Mouse (Mus musculus) brain, embryonic 14.5 days (tissue): ENCODE measurements at regions not wholly inside any gene's neighbourhood (a gene's known extent, or its start where the extent isn't known, plus 50 kb on each side); places are given as distances from the start of the nearest gene placed in this dataset.
"Not testable (repeated sequence)": the region's sequence is repeated elsewhere in the genome, so short reads cannot be mapped to it uniquely, and the experiment has no call there.

Experiments used
- DNase-seq: peaks from one replicate; pipeline ENCODE4 v3.0.0-alpha.2; 2011; ENCODE audit warnings: low read depth
- CTCF ChIP-seq: fragments of 200-500 bp; IDR thresholded peaks from 2 replicates; pipeline ENCODE4 v1.5.1; 2012; ENCODE audit warnings: inconsistent platforms, mild to moderate bottlenecking, moderate library complexity, borderline replicate concordance; ENCODE audit not compliant: insufficient read depth, insufficient read length; ENCODE audit errors: extremely low read depth
- POLR2A ChIP-seq: fragments of 200-500 bp; IDR thresholded peaks from 2 replicates; pipeline ENCODE4 v1.6.1; 2012; ENCODE audit warnings: mild to moderate bottlenecking, inconsistent platforms, borderline replicate concordance; ENCODE audit not compliant: poor library complexity, insufficient read depth, insufficient read length, severe bottlenecking; ENCODE audit errors: extremely low read depth

DNA sequence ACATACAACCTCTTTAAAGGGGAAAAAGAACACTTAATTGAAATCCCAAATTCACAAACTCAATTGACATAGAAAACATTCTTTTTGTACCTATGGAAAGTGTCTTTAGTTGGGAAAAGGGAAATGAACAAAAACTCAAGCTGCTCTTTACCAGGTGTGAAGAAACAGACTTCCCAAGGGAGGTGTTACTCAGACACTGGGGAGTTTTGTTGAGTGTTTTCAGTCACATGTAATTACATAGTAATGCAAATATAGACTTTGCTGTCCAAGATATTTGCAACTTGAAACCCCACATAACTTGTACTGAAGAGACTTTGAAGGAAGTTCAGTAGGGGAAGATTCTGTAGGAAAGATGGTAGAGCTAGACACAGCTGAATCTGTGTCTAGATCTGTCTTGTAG is 547.7 kb upstream of the Zfp960 start:
- no peak for DNase-seq
- no peak for TF ChIP-seq POLR2A
- no peak for TF ChIP-seq CTCF

- TF ChIP-seq CTCF (no peak), POLR2A (no peak)
These were observed 570.0 kb upstream of the Zfp960 start for GRCm38 (mm10) chr17:16493951-16494350.

DNA sequence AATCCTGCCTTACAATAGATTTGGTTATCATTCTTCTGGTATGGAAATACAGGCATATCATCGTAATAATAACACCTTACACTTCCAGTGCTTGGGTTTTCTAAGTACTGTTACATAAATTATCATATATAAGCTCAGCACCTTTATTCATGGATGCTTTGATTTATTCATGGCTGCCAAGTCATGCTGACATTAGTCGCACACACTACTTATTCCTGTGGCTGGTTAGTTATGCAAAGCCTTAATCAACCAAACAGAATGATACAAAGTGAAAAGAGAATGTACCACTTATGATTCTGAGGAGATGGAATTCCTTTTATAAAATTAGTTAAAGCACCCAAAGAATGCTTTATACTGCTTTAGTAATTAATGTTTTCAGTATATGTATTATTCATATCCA is 570.4 kb upstream of the Zfp960 start:
- peak; percentile 79 for DNase-seq
- no peak for TF ChIP-seq POLR2A
- no peak for TF ChIP-seq CTCF

More at GRCm38 (mm10) chr17:16493951-16494350, 570.0 kb upstream of the Zfp960 start:
- peak; percentile 18 for DNase-seq

DNA sequence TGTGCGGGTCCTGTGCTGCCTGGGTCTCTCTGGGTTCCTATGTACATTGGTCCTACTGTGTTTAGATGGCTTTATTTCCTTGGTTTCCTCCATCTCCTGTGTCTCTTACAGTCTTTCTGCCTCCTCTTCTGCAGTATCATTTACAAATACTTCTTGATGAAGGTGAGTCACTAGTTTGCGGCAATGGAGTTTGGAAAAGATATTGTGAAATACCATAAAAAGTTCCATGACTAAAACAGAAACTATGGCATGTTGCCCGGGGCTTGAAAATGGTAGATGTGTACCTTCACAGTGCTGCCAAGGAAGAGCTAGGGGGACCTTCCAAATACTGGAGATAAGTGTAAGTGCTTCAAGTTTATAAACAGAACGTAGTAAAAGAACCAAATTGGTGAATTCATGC is 571.4 kb upstream of the Zfp960 start:
- DNase-seq: no peak
- TF ChIP-seq POLR2A (no peak), CTCF (no peak)

DNA sequence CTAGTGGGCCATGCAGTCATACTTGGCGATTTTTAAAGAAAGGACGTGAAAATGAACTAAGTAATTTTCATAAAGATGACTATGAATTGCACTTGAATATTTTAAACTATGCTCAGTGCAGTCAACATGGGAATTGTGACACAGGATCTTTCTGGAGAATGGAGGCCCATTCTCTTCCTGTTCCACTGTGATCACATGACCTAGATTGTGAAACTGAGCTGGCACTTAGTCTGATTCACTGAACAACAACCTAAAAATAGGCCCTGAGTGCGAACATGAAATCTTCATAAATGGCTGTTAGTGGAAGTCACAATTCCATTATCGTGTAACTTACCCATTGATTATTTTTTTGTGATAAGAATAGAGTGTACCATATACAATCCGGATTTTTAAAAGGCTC is 577.6 kb upstream of the Zfp960 start:
- no peak for DNase-seq
- no peak for TF ChIP-seq CTCF
- no peak for TF ChIP-seq POLR2A

- no peak for DNase-seq
- no peak for TF ChIP-seq CTCF
- no peak for TF ChIP-seq POLR2A
These were observed 579.9 kb upstream of the Zfp960 start for GRCm38 (mm10) chr17:16483976-16484375.

DNA sequence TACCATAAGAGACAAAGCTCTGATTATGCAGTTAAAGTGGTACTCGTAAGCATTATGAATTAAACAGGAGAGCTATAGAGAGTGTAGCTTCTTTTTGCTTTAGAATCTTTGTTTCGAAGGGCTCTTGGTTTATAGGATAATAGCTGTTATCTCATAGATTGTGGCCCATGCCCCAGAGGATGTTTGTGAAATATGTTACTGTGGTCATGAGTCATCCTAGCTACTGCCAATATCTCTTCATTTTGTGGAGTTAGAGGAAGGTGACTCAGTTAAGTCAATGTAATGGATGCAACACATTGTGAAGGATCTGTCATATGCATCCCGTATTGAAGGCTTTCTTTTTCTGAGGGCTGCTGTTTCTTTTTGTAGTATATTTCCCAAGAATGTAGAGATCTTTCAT is 582.2 kb upstream of the Zfp960 start:
- DNase-seq: no peak
- TF ChIP-seq POLR2A (no peak), CTCF (no peak)

DNA sequence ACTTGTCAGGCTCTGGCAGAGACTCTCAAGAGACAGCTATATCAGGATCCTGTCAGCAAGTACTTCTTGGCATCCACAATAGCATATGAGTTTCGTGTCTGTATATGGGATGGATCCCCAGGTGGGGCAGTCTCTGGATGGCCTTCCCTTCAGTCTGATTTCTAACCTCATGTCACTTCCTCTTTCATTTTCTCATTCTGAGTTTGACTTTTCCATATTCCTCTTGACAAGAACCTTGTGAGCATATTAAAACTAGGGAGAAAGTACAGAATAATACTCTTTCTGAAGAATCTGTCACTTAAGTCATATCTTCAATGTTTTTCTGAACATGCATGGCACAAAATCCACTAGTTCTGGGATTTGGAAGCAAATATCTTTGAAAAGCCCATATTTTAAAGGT is 583.3 kb upstream of the Zfp960 start:
- TF ChIP-seq POLR2A (no peak), CTCF (no peak)
- DNase-seq: no peak

- TF ChIP-seq CTCF (no peak), POLR2A (no peak)
These were observed 602.7 kb upstream of the Zfp960 start for GRCm38 (mm10) chr17:16461208-16461607.

DNA sequence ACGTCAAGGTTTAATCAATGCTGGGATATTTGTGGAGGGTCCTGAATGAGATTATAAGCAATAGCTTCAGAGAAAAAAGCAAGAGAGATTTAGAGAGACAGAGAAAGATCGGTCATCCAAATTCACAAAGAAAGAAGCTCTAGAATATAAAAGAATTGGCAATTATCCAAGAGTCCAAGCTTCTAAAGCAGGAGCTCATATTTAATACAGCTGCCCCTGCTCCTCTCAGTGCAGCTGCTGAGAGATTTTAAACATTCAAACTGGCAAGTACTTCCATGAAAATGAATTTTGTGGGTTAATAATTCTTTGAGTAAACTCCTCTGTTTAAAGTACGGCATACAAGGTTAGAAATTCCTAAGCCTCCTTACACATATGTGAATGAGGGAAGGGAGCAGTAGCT is 610.8 kb upstream of the Zfp960 start:
- DNase-seq: peak; percentile 52
- TF ChIP-seq CTCF (no peak), POLR2A (no peak)

More at GRCm38 (mm10) chr17:16461208-16461607, 602.7 kb upstream of the Zfp960 start:
- no peak for DNase-seq

DNA sequence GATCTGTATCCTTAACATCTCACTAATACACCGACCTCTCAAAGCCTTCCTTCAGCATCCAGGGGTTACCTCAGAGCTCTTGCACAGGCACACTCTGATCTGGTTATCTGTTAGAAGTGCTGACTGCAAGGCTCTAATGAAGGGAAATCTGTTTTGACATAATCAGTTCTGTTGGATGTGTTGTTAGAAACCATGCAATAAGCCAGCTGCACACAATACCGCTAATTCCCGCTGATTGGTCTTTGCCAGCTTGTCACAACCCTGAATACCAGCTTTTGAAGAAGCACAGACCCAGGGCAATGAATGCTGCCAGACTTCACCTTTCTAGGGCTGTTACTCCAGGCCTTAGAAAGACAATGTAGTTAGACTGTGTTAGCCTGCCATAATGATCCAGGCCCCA is 613.7 kb upstream of the Rgmb start:
- DNase-seq: peak; percentile 87
- TF ChIP-seq CTCF (no peak), POLR2A (no peak)

GRCm38 (mm10) chr17:16395193-16395612 is 564.4 kb upstream of the Rgmb start:
- TF ChIP-seq CTCF: no peak
- TF ChIP-seq POLR2A: no peak
- DNase-seq: peak; percentile 64

- DNase-seq: not testable (repeated sequence)
These were observed 544.0 kb upstream of the Rgmb start for GRCm38 (mm10) chr17:16374855-16375221.

- not testable (repeated sequence) for DNase-seq
These were observed 543.4 kb upstream of the Rgmb start for GRCm38 (mm10) chr17:16374119-16374854.
